Mouse (Mus musculus) cerebellum, adult 11-12 months (tissue): Measurements from ENCODE around the gene Rfc4.
"Not testable (repeated sequence)": the region's sequence is repeated elsewhere in the genome, so short reads cannot be mapped to it uniquely, and the experiment has no call there.

Experiments
- DNase-seq: peaks from one replicate; pipeline ENCODE4 v3.0.0; 2022

Rfc4 gene

DNA sequence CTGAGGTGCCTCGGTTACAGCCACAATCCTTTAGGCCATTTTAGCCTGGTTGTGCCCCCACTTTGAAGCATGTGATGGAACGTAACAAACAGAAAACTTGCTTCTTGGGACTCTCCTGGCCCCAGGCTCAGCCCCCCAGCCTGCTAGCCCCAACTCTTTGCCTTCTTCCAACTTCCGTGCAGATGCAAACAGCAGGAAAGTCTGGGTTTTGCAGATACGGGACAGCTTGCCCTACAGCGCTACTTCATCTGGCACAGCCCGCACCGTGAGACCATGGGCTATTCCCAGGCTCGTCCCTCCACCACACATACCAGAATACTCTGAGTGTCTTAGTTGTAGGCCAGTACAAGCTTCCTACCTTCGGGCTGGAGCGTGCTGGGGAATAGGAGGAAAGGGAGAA lies 26.9 kb downstream of the Rfc4 start:
- no peak for DNase-seq

DNA sequence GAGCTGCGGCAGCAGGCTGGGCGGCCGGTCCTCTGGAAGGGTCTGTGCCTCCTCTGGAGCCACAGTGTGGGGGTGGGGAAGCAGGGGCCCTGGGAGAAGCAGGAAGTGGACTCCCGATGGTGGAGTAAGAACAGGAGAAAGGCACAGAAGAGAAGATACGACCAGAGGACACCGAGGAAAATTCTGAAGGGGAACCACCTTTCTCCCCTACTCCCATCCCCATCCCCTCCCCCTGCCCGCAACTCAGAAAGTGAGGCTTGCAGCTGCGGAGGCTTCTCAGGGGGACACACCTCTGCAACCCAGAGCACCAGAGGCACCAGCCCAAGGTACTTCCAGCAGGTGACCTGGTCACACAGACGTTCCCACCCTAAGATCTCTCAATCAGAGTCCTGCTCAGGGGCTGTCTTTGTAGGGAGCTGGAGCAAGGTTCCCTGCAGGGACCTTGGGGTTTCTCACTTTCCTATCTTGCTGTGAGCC lies 27.4 kb downstream of the Rfc4 start:
- no peak for DNase-seq

DNA sequence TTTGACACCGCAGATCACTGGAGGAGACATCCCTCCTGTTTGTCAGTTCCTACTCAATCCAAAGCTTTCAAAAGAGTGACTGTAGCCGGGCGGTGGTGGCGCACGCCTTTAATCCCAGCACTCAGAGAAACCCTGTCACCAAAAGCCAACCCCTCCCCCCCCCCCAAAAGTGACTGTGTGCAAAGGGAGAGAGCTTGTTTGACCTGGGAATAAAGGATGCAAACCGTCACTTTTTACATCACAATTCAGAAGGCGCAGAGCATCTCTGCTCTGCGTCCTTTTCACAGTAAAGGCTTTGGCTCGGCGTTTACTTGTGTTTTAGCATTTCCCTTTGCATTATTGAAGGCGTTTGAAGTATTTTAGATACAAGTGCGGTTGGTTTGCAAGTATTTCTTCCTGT lies 27.9 kb downstream of the Rfc4 start:
- no peak for DNase-seq

DNA sequence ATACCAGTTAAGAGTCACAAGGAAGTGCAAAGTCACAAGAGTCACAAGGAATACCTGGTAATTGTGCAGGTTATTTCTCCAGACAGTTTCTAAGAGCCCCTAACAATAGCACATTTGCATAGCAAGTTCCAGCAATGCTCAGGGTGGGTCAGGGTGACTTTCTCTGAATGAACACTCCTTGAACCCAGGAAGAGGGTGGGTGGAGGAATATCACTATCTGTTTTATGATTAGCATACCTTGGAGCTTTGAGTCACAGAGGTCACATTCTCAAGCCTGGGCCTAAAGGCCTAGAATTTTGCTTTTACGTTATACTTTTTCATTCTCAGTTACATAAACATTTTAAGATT lies 29.5 kb downstream of the Rfc4 start:
- not testable (repeated sequence) for DNase-seq

DNA sequence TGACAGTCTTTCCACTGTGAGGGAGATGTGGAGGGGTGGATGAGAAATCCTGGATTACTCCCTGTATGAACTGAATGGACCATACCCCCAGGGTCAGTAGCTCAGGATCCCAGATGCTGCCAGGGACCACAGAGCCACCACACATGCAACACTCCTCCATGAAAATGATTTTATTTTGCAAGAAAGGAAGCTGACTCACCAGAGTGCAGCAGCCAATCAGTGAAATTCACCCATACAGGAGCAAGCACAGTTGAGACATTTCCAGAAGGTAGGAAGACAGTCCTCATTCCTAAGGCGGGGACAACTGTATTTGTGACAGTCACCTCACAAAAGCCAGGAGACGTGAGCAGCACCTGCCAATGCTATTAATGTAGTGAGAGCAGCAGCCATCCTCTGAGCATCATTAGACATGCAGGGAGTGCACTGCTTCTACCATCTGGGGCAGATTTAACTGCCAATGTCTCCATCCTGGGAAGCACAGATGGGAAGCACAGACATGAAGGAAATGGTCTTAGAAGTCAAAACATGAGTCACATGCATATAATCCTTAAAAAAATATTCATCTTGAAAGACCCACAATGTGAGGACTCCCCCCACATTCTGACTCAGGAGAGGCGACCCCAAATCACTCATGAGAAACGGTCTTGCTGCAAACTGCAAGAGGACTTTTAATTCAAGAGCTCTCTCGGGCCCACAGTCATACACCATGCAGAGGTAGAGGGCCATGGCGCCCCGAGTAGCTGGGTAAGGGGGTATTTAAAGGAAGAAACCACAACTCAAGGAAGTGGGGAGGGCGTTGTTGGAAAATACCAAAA lies 30.0 kb downstream of the Rfc4 start:
- DNase-seq, result not testable (repeated sequence)

DNA sequence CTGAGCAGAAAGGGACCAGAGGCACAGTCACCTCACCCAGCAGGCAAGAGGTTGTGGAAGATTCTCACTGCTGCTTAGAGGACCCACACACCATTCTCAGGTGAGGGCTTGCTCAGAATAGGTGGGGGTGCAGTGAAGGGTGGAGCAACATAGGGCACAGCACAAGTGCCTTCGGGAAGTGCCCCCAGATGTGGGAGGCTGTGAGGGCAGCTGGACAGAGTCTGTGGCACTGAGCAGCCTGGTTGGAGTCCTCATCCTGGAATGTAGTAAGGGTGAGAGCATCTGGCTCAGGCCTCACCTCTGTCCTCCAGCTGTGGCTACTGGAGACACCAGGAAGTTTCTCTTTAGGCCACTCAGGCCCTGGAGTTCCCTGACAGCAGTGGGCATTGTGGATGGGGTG lies 30.7 kb downstream of the Rfc4 start:
- DNase-seq, result not testable (repeated sequence)

DNA sequence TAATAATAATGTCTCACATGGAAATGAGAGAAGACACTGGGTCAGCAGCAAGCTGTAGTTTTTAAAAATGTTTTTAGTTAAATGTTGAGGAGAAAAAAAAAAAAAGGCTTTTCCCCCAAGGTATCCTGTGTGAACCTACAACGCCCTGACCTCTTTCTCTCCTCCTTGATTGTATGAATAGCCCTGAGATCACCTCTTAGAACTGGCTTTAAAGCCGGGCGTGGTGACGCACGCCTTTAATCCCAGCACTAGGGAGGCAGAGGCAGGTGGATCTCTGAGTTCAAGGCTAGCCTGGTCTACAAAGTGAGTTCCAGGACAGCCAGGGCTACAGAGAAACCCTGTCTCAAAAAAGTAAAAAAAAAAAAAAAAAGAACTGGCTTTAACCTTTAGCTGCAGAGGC lies 32.0 kb downstream of the Rfc4 start:
- DNase-seq, result not testable (repeated sequence)

DNA sequence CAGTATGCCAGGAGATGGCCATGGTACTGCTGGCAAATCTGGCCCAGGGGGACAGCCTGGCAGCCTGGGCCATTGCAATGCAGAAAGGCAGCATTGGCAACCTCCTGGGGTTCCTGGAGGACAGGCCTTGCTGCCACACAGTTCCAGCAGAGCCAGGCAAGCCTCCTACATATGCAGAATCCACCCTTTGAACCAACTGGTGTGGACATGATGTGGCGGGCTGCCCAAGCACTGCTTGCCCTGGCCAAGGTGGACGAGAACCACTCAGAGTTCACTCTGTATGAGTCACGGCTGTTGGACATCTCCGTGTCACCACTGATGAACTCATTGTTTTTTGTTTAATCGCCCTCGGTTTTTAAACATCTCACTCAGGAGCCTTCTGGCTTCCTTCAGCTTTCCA lies 33.4 kb downstream of the Rfc4 start:
- no peak for DNase-seq

DNA sequence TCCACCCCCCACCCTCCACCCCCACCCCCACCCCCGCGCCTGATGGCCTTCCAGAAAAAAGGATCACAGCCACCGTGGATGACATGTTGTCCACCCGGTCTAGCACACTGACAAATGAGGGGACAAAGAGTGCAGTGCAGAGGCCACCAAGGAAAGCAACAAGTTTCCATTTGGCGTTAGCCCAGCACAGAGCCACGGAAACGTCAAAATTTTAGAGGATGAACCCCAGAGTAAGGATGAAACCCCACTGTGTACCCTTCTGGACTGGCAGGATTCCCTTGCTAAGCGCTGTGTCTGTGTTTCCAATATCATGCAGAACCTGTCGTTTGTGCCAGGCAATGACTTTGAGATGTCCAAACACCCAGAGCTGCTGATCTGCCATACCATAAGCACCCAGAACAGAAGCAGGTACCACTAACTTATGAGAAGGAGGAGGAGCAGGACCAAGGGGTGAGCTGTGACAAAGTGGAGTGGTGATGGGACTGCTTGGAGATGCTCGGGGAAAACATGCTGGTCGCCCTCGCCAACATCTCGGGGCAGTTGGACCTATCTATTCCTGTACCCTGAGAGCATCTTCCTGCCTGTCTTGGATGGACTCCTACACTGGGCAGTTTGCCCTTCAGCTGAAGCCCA lies 34.1 kb downstream of the Rfc4 start:
- peak; percentile 33 for DNase-seq

DNA sequence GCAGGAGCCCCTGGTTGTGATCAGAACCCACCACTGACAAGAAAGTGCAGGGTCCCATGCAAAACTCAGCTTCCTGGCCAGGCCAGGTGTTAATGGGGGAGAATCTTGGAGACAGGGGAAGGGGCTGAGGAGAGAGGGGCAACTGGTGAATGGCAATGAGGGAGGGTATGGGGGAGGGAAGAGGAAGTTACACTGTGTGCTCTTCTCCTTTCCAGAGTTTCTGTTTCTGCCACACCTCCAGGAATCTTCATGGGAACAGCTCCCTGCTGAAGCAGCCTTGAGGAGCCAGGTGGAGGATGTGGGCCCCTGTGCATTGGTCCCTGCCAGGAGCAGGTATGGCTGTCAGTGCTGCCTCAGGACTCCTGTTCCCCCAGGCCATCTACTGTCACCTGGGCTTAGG lies 36.2 kb downstream of the Rfc4 start:
- not testable (repeated sequence) for DNase-seq

DNA sequence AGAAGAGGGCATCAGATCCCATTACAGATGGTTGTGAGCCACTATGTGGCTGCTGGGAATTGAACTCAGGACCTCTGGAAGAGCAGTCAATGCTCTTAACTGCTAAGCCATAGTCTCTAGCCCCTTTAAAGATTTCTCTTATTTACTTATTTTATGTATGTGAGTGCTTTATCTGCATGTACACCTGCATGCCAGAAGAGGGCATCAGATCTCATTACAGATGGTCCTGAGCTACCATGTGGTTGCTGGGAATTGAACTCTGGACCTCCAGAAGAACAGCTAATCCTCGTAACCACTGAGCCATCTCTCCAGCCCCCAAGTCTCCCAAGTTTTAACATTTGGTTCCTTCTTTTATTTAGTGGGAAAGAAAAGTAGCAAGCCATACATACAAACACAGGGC lies 39.0 kb downstream of the Rfc4 start:
- not testable (repeated sequence) for DNase-seq

DNA sequence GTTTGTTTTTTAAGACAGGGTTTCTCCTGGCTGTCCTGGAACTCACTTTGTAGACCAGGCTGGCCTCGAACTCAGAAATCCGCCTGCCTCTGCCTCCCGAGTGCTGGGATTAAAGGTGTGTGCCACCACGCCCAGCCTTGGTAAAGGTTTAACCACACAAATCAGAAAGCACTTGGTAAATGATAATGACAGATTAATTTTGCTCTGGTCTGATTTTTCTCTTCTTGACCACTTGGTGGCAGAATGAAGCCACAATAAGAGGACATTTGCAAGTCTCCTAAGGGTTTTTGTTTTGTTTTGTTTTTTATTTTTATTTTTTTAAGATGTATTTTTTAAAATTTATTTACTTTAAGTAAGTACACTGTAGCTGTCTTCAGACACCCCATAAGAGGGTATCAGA lies 39.8 kb downstream of the Rfc4 start:
- DNase-seq, result not testable (repeated sequence)

DNA sequence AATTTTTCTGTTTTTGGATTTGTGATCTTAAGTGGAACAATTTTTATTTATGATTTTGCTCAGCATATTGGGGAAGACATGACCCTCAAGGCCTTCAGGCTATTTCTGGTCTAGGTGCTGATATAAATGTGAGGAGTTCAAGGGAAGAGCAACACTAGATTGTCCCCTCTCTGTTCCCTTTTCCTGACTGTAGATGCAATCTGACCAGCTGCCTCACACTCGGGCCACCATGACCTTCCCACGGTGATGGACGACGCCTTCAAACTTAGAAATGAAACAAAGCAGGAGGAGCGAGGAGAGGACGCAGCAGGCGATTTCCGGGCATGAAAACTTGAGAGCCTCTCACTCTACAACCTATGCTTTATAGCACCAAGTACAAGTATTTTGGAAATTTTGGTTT lies 40.4 kb downstream of the Rfc4 start:
- DNase-seq, result not testable (repeated sequence)

DNA sequence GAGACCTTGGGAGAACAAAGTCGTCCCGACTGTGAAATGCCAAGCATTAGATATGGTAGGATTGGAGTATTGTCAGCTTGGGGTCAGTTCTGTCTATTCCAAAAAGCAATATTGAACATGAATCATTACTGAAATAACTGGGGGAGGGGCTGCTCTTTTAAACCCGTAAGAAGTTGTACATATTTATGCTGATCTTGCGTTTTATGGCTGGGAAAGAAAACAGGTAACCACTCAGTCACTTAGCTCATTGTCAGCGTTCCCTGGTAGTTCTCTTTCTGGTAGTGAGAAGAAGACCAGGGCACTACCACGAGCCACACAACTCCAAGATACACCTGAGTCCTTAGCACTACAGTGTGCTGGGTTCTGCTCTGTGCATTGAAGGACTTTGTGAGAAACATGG lies 50.0 kb downstream of the Rfc4 start:
- DNase-seq, result not testable (repeated sequence)
